Mouse (Mus musculus): ENCODE measurements around the gene Nap1l3. TPM values are rescaled to one million over a fixed set of nuclear protein-coding genes. Genes with fewer than 3 reads are reported as not detected.
A peak's percentile ranks its signal among the peaks of the same experiment; 100 is the strongest.

Nap1l3 gene
- polyA plus RNA-seq (2016; fragmentation: Nextera tagmentation; extraction: Ambion mirVana), result 6.2 and 7.6 TPM in 2 replicates

- H3K4me1 ChIP-seq (replicated peaks), result no peaks in the 10 kb centered on the region
- no peak within 1 kb of the TSS for H3K27ac ChIP-seq
- H3K9me3 ChIP-seq, result no peaks in the 10 kb centered on the region
- peak within 1 kb of the TSS; percentile 57 for H3K4me2 ChIP-seq
- ATAC-seq (ENCODE audit: insufficient number of reproducible peaks, insufficient read depth, low FRiP score, low TSS enrichment, low read depth), result peak; percentile 98
- no peaks in the 10 kb centered on the region for H3K27me3 ChIP-seq
- H3K9ac ChIP-seq (replicated peaks), result peak within 1 kb of the TSS; percentile 60
- WGBS, result 9% methylated on average over 39 of the region's 39 CpGs
- H3K36me3 ChIP-seq, result no peaks in the 10 kb centered on the region
- peak within 1 kb of the TSS; percentile 55 for H3K4me3 ChIP-seq (replicated peaks)
Measured at GRCm38 (mm10) chrX:122396781-122397581, at the start of gene Nap1l3. Gene Nap1l3, minus strand, starts transcription at chrX:122397401.

- ATAC-seq (ENCODE audit: insufficient number of reproducible peaks, insufficient read depth, low FRiP score, low TSS enrichment, low read depth), result peak; percentile 47; the same call in 1 of the 2 replicates
- Histone ChIP-seq H3K4me1 (replicated peaks) (no peaks in the 10 kb centered on the region), H3K4me3 (replicated peaks) (peak overlapping the region; percentile 55), H3K27me3 (no peaks in the 10 kb centered on the region), H3K4me2 (peak overlapping the region; percentile 57), H3K9ac (replicated peaks) (no peak overlapping the region), H3K27ac (no peak overlapping the region), H3K36me3 (no peaks in the 10 kb centered on the region), H3K9me3 (no peaks in the 10 kb centered on the region)
- WGBS, result 25% methylated on average over 8 of the region's 8 CpGs
Measured at GRCm38 (mm10) chrX:122397652-122398051, 451 bp upstream of the Nap1l3 start.

All from limb, embryonic 12.5 days (tissue).